Mouse (Mus musculus) heart, adult 18-20 months (tissue): ENCODE results near the gene Dcaf4. TPM values are rescaled to one million over a fixed set of nuclear protein-coding genes. Genes with fewer than 3 reads are reported as not detected.

Source experiments
- DNase-seq, 2 experiments: peaks; one replicate each; pipeline ENCODE4 v3.0.0; 2021 to 2022; ENCODE audit warnings: mixed read lengths in 1 of 2
- long read RNA-seq, 2 experiments: library from polyadenylated mRNA; stranded (forward); transcript quantifications; one replicate each; pipeline ENCODE4 v2.0.0; 2021
- total RNA-seq, 2 experiments: library from RNA; stranded (reverse); gene quantifications; 2 replicates each; pipeline ENCODE4 v1.2.3; 2021

Dcaf4 gene
- total RNA-seq = 10 to 100 TPM; 12.6 to 12.7 TPM
- long read RNA-seq, experiment 1, transcript Dcaf4-201 (14 exons, 2,008 nt) = major isoform, 12 of 17 reads
- long read RNA-seq, experiment 1, partial matches to known transcripts = 2 of 17 reads
- long read RNA-seq, experiment 1, other reads (novel, unspliced or antisense) = 2 of 17 reads
- long read RNA-seq, experiment 2, transcript Dcaf4-201 (14 exons, 2,008 nt) = major isoform, 6 of 7 reads
- long read RNA-seq, experiment 2, partial matches to known transcripts = 1 of 7 reads
- long read RNA-seq, experiment 2, other reads (novel, unspliced or antisense) = 0 of 7 reads

DNA sequence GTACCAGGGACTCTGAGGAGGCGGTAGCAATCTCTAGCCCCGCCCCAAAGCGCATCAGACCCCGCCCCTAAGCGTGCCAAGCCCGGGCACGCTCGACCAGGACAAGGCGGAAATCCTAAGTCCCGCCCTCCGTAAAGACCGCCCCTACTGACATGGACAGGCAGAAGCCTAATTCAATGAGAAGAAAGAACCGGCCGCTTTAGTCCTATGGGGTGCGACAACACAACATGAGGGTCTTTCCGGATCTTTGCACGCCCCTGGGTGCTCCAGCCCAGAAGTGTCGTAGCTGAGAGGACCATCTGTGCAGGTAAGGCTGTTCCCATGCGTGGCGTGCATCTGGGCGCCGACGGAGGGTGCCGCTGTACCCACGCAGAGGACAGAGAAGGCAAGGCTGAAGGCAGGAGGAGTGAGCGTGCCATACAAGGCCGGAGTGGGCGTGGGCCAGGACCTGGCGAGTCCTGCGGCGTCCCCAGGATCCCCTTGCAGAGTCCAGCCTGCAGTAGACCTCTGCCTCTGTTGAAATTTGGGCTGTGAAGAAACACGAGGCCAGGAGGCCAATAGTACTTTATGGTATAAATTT lies at the start of gene Dcaf4:
Dcaf4 (plus strand) TSS at position 156 of the 580 bp plus-strand sequence.
- DNase-seq = peak; percentile 97 to 99

DNA sequence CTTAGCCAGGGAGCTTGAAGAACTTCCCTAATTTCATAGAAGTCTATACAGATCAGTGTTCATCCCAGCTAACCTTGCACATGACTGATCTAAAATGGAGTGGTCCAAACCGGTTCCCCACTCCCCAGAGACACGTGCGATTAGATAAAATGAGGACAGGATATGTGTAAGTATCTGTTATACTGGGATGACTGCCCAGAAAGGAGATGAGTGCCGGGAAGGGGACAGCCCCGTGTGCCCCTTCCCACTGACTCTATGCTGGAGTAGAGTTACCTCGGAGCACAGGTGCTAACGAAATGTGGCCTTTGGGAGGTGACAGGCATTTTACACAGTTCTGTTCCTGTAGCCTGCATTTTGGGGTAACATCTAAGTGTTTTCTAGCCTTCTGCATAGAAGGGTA lies 48.5 kb upstream of the Dcaf4 start:
- DNase-seq = no peak

DNA sequence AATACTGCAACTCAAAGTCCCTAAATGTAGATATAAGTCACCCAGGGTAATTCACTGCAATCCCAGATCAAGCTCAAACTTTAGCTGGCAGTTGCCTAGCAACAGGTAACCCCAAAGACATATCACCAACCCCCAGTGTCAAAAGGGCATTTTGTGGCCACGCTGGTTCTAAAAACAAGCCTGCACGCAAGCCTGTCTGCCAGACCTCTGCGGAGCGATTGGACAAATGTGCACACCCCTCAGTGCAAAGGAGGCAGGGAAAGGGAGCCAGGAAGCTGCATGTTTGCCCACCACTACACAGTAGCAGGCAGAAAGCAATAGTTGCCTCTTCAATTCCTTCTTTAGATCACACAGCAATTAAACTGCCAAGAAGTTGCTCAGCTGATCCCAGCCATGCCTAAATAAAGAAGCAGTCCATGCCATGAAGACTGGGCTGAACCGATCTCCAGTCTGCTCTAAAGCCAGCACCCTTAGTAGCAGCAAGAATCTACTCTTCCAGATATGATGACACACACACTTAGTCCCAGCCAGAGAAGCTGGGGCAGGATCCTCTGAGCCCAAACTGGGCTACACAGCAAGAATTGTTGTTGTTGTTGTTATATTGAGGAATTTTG lies 46.2 kb upstream of the Dcaf4 start:
- DNase-seq = peak; percentile 27 to 33

DNA sequence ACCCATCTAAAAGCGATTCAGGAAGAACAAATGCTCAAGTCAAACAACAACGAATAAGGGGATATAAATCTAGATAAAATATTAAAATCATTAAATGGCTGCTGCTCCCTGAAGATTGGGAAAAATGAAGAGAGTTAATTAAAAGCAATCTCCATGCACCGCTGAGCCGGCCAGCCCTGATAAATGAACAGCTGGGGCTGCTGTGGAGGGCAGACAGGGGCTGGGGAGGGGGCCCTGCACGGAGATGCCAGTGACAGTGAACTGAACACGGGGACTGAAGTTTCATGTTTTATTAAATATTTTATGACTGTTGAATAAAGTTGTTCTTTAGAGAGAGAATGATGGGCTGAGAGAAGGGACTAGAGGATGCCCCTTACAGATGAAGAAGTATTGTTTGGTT lies 44.8 kb upstream of the Dcaf4 start:
- no peak for DNase-seq

DNA sequence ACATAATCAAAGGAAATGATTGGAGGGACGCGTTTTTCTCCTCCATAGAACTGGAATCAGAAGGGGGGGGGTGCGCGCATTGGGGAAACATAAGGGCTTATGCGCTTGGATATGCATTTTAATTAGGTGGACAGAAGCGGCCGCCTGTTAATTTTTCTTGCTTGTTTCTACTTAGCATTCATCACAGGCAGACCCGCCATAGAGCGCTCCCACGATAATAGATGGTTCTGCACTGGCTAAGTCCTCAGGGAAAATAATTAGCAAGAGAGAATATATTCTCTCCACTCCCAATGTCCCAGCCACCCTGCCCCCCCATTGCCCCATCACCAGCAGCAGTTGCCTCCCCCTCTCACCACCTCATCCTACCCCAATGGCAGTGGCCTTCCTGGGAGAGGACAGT lies 44.0 kb upstream of the Dcaf4 start:
- no peak for DNase-seq

DNA sequence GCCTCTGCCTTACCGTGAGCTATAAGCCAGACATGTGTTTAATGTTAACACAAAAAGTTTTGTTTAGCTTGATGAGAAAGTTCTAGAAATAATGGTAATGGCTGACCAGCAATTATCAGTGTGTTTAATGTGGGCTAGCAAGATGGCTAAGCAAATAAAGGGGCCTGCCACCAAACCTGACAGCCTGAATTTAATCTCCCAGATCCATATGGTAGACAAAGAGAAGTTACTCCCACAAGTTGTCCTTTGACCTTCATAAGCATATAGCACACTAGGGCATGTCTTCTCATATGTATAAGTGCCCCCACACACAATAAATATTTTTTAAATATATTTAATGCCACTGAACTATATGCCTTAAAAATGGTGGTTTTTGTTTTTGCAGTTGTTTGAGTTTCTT lies 41.1 kb upstream of the Dcaf4 start:
- DNase-seq = no peak

DNA sequence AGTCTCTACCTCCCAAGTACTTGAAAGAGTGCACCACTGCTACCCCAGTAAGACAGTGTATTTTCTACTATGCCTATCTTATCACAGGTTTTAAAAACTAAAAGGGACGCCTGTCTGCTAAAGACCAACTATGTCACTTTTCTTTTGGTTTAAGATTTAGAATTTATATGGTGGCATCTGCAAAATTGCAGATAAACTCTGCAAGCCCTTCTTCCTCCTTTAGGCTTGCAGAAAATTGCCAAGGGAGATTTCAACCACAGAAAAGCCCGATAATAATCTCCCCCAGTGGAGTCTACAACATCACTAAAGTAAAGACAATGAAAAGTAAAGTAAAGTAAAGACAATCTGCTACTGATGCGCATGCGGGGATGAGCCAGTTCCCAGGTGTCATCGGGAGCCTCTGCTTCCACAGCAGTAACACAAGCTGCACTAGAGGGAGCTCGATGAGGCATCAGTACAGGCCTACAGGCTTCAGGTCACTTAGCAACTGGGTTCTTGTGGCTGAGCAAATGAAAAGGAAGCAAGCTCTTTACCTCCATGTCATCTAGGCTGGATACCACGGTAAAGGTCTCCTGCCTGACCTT lies 40.4 kb upstream of the Dcaf4 start:
- no peak for DNase-seq

DNA sequence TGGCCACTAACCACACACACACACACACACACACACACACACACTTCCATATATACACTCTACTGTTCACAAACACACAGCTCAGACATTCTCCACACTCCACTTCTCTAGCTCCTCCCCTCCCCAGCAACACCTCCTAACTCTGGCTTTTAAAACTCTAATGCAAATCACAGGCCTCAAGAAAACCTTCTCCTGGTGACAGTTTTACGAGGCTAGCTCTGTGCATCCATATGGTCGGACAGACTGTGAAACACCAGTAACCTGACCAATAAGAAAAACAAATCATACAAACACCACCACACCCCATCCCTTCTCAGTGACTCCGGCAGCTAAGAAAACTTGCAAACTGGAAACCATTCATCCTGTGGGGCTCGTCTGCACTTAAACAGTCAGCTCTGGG lies 38.8 kb upstream of the Dcaf4 start:
- DNase-seq = no peak

DNA sequence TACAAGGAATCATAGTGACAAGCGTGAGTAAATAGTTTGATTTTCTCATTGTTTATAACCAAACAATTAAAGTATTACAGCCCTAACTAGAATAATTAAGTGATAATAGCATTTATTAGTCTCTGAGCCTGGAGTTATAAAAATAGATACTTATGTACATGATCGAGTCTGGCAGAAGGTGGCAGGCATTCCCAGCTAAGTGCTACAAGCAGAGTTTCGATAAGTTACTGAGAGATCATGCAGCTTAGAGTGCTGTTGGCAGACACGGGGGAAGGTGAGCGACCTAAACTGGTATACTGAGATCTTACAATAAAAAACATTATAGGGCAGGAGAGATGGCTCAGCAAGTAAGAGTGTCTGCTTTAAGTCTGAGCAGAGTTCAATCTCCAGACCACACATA lies 36.6 kb upstream of the Dcaf4 start:
- peak; percentile 42 to 63 for DNase-seq

DNA sequence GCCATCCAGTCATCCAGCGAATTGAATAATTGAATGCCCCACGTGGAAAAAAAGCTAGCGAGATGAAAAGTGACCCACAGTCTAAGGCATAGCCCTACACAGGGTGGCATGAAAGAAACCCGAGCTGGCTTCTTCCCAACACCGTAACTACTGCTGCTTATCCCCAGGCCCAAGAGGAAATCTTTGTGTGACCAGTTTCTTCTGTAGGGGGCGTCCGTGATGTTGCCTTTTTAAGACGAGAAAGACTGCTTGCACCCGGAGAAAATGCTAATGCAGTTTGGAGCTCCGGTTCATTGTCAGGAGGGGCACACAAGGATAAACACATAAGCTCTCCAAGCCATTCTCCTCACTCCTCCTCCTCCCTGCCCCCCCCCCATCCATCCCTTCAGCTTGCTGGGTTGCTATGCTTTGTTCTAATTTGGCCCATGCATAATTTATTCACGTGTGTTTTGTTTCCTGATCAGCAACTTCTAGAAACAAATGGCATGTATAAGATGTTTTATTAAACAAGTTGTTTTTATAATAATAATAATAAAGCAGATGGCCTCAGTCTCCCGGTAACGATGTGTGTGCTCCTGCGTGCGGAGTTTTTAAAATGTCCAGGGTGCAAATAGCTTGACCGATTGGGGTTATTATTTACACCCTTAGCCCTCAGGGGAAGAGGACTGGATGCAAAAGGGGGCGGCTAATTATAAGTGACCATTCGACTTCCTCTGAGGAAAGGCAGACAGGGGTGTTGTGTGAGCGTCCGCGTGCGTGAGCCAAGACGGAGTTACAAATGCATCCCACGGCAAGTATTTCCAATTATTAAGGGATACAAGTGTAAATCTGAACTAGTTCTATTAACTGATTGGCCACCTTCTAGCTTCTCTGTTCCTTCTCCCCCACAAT lies 35.2 kb upstream of the Dcaf4 start:
- peak in 1 of 2 experiments; percentile 20 for DNase-seq

DNA sequence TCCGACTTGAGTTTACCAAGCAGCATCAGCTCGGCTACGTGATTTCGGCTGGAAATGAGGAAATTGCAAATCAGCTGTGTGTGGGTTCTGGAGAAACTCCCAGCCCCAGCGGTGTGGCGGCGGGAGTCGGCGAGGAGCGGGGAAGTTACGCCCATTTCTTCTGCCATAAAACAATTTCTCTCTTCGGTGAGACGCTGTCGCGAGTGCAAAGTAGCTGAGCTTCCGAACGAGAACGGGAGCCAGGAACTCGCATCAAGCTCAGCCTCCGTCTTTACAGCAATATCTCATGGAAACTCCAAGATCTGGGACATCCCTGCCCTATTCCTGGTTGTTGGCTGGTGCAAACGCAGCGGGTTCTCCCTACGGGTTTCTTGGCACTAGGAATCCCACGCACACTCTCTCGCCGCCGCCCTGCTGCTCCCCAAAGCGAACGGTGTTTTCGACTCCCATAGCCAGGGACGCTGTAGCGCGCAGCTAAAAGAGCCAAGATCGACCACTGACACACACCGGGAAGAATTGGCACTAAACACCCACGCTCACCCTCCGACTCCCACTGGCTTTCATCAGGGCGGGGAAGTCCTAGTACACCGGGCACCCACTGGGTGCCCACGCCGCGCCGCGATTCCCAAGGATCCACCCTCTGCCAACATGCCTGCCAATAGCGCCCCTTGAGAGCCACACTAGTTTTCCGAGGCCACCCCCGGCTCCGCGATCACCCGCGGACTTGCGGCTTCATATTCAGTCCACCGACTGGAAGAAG lies 34.2 kb upstream of the Dcaf4 start:
- peak; percentile 29 to 52 for DNase-seq

DNA sequence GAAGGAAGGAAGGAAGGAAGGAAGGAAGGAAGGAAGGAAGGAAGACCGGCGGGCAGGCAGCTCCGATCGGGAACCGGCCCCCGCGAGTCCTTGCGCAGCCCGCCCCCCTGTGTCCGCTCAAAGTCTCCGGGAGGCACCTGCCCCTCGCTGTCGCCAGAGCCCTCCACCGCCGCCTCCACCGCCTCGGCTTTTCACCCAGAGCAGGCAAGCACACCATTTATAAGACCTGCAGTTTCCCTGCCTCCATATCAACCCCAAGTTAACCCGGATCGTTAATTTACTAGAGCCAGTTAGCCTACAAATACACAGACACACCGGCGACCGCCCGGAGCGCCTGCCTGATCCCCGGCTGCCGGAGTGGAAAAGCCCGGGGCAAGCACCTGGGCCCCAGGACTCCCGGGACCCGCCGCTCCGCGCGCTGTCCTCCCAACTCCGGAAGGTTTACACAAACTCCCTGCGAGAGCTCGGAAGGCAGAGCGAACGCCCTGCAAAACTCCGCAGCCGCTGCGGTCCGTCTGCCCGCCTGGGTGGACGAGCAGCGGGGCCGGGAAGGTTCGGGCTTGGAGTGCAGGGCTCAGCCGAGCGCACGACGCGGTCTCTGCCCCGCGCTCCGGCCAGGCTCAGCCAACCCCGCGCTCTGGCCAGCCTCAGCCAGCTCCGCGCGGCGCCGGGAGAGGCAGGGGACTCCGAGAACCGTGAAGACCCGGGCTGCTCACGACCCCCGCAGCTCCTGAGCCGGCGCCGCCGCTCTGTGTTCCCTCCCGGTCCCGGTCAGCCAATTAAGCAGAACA lies 33.4 kb upstream of the Dcaf4 start:
- peak; percentile 55 to 70 for DNase-seq

DNA sequence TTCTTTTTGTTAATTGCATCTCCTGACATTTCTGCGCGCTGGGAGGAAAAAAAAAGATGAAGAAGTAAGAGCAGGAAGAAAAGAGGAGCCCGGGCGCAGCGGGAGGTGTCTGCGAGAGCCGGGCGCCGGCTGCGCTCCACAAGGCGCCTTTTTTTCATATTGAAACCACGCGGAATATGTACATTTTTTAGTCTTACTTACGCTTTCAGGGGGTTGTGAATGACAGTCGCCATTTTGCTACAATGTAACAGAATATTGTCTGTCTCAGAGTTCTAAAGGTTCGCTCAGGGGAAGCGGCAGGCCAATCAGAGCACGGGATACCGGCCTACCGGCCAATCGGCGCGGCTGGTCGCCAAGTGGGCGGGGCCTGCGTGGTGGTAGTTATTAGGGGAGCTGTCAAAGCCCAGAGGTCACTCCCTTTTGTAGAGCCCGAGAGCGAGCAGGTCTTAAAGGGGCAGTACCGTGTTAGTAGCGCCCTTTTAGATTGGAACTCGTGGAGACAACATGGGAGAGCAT lies 32.7 kb upstream of the Dcaf4 start, which contains the start of gene Dpf3:
Dpf3 (minus strand) TSS at position 241 of the 516 bp plus-strand sequence.
- DNase-seq = peak; percentile 99 to 100

DNA sequence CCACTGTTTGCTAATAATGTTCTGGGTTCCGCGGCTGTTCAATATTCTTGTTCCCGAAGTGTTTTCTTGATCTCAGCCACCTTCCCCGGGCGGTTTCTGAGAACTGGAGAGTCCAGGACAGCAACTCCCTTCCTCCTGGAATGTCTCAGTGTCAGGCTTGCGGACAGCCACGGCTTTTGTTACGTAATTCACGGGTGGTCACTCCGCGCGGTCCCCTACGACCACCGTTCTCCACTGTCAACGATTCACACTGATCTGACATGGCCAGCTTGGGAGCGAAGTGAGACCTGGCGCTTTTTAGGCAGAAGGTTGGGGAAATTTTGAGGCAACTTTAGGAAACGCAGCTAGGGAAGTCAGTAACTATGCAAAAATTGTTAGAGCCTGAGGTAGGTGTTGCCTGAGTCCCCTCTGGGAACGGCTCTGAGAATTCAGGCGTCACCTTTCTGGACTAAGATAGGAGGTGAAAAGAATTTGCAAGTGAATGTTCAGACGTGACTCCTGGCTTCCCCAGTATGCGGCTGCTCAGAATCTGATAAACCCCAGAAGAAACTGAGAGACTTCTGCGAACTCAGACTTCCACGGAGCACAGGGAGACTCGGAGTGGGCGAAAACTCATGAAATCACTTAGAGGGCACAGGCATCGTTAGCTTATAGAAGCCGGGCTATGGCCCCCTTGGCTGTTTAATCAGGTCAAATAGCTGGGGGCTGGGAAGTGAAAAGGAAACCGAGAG lies 31.9 kb upstream of the Dcaf4 start:
- peak; percentile 36 to 73 for DNase-seq

DNA sequence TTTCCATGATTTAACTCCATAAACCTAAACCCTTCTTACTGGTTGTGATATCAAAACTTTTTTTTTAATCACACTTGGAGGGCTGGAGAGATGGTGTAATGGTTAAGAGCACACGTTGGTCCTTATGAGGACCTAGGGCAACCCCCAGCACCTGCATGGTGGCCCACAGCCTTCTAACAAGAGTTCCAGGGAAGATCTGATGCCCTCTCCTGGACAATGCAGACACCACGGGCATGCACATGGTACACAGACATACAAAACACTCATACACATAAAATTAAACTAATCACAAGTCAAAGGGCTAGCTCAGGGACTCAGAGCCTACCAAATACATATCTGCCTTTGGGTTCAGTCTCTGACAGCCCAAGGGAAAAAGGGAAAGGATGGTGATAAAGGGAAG lies 30.5 kb upstream of the Dcaf4 start:
- no peak for DNase-seq

DNA sequence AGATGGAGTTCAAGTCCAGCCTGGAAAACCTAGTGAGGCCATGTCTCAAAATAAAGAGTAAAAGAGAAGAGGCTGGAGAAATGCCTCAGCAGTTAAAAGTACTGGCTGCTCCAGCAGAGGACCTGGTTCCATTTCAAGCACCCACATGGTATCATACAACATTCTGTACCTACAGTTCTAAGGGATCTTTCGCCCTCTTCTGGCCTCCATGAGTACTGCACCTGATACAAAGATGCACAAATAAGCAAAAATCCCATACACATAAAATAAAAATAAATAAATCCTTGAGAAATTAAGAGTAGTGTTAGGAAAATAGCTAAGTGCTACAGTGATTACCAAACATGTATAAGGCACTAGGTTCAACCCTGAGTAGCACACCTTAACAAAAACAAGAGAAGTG lies 28.7 kb upstream of the Dcaf4 start:
- no peak for DNase-seq

DNA sequence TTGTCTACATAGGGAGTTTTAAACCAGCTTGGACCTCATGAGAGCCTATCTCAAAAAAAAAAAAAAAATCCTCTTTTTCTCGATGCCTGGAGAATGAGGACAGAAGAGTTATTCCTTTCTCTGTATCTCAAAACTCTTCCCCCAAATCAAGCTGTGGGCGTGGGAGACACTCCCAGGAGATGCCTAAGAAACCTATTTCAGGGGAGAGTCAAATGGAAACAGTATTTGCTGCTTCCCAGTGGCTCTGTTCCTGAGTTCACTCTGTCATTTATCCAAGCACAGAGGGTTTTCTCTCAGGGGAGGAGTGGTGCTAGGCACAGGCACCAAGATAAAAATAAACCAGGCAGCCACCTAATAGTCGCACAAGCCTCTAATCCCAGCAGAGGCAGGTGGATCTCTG lies 27.5 kb upstream of the Dcaf4 start:
- DNase-seq = no peak

DNA sequence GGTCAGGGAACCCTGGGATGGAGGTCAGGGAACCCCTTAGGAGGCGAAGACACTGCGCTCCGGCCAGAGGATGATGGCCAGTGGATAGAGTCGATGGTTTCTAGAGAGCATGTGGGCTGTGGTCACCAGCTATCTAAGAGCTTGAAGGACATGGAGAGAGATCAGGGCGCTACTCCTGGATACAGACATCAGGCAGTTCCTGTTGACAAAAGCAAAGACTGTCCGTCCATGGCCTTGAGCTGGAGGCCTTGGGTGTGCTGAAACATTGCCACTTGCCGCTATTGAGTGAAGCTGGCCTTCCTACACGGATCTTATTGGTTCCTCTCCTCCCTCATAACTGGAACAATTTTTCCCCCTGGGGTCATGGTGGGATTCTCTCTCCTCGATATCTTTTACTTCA lies 26.1 kb upstream of the Dcaf4 start:
- no peak for DNase-seq

DNA sequence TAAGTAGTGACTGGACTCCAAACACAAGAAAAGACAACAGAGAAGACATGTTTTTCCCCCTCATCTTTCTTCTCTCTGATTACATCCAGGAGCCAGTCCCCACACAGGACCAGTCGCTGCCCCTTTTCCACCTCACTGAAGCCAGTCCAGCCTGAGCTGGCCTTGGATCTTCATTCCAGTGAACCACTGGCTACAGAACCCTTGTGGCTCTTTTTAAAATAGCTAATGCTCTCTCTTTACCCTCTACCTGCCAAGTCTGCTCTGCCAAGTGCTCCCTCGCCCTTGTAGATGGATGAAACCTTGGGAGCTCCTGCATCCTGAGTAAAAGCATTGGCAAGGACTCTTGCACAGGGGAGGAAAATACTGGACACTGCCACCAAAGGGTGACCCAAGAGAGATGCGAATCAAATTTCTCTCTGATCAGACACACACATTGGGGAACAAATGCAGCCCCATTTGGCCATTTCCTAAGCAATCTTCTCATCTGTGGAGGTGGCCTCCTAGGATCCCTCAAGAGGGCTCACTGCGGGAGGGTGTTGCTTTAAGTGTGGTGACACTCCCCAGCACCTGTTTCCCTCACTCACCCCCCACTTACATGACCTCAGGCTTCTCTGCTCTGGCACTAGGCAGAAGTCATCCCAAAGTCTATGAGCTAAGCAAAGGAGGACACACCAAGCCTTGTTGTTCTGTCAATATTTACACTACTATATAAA lies 24.9 kb upstream of the Dcaf4 start:
- DNase-seq = no peak
